Mouse (Mus musculus): ENCODE data around the gene Hacd4.

DNA sequence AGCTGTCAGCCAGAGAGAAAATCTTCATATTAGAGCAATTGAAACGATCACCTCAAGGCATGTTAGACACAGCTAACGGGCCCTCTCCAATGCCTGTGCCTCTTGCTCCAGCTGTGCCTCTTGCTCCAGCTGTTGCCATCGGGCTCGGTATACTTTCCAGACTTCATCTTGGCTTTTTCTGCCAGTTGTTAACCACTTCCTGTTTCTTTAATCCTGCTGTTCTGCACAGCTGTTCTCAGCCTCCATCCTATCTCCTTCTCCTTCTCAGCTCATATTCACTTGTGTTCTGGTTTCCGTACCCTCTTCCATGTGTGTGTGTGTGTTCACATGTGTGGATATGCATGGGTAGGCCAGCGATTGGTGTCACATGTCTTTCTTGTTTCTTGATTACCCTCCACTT, 41.4 kb upstream of the Hacd4 start:
- TF ChIP-seq CTCF (IDR thresholded peaks at IDR 0.05; ENCODE audit: control insufficient read depth, insufficient read depth, insufficient read length) (no peak), FOSL1 (IDR thresholded peaks at IDR 0.05; ENCODE audit: insufficient read depth, low read length, poor library complexity, severe bottlenecking) (no peak), MYOD1 (IDR thresholded peaks at IDR 0.05; ENCODE audit: control insufficient read depth, insufficient read length, low read depth) (peak; percentile 63), MYOG (IDR thresholded peaks at IDR 0.05; ENCODE audit: control insufficient read depth, extremely low read depth, insufficient read length) (no peak), USF1 (IDR thresholded peaks at IDR 0.05; ENCODE audit: low read depth) (no peak), MAX (IDR thresholded peaks at IDR 0.05) (no peak), CEBPB (IDR thresholded peaks at IDR 0.05; ENCODE audit: low read depth) (no peak)

Measured in C2C12 (cell line).